Mouse (Mus musculus): ENCODE measurements around the gene D630045J12Rik. TPM values are rescaled to one million over a fixed set of nuclear protein-coding genes. Genes with fewer than 3 reads are reported as not detected.

Gene D630045J12Rik
- polyA plus RNA-seq, 1 experiment from 2014 or later = 2.4 TPM

DNA sequence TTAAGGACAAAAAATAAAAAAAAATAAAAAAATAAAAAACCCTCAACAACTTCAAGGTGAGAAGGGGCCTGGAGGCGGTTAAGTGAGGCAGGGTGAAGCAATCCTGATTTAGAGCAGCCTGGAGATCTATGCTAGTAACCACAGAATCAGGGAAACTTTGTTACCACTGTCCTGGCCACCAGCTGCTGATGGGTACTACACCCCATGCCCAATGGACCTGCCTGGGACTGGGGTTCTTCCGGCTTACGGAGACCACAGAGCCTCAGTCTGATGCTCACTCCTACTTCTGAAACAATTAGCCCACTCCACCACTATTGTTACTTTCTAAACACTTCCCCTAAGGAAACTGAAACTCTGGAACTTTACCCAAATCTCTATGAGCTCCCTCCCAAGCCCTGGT lies 9.0 kb downstream of the D630045J12Rik start:
- Histone ChIP-seq H3K9ac (ENCODE audit: low read length) (no peak overlapping the region), H3K27me3 (ENCODE audit: control insufficient read depth, insufficient read depth, low read length) (no peaks in the 10 kb centered on the region), H3K4me2 (ENCODE audit: low read depth, low read length) (no peak overlapping the region), H3K4me1 (ENCODE audit: control insufficient read depth, insufficient read depth, low read length) (peaks cover 8% of the 10 kb centered on the region; the same call in 1 of the 2 replicates), H3K36me3 (ENCODE audit: control insufficient read depth, insufficient read depth, low read length) (no peaks in the 10 kb centered on the region), H3K4me3 (replicated peaks; ENCODE audit: low read length) (no peak overlapping the region), H3K27ac (ENCODE audit: low read length) (no peak overlapping the region), H3K9me3 (replicated peaks; ENCODE audit: control insufficient read depth, low read length) (no peaks in the 10 kb centered on the region)
- WGBS = 75% methylated on average over 3 of the region's 3 CpGs
- no peak for ATAC-seq (ENCODE audit: insufficient read depth, low FRiP score)

DNA sequence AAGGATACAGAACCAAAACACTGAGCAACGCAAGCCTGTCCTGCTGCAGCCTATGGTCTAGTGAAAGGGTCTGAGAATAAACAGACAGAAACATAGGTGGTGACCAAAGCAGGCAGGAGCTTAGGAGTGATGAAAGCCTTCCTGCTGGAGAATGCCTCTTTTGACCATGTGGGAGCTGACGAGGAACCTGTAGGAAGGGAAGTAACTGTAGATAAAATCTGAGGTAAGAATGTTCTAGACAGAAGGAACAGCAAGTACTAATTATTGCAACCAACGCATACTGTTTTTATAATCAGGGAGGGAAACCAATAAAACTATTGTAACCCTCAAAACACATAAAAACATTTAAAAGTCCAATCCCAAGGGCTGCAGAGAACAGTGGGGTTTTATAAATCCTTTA lies 9.6 kb downstream of the D630045J12Rik start:
- Histone ChIP-seq H3K4me3 (replicated peaks; ENCODE audit: low read length) (no peak overlapping the region), H3K9ac (ENCODE audit: low read length) (no peak overlapping the region), H3K36me3 (ENCODE audit: control insufficient read depth, insufficient read depth, low read length) (no peaks in the 10 kb centered on the region), H3K9me3 (replicated peaks; ENCODE audit: control insufficient read depth, low read length) (no peaks in the 10 kb centered on the region), H3K27me3 (ENCODE audit: control insufficient read depth, insufficient read depth, low read length) (no peaks in the 10 kb centered on the region), H3K4me2 (ENCODE audit: low read depth, low read length) (no peak overlapping the region), H3K4me1 (ENCODE audit: control insufficient read depth, insufficient read depth, low read length) (peaks cover 8% of the 10 kb centered on the region; the same call in 1 of the 2 replicates), H3K27ac (ENCODE audit: low read length) (no peak overlapping the region)
- 65% methylated on average over 3 of the region's 3 CpGs for WGBS
- ATAC-seq (ENCODE audit: insufficient read depth, low FRiP score) = no peak

DNA sequence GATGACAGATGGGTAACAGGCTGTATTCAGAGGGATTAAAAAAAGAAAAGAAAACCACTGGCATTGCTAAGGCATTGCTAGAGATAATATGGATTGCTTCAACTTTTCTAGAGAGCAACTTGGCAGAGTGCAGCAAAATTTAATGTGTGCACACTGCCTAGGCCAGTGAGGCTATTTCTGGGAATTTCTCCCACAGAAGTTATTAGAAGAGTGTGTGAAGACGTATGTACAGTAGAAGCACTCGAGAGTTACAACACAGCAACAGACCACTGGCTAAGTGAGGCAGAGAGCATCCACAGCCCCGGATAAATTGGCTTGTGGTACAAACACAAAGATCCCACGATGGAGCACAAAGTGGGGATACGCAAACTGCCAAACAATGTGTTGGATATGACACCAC lies 11.0 kb downstream of the D630045J12Rik start:
- H3K27me3 ChIP-seq (ENCODE audit: control insufficient read depth, insufficient read depth, low read length) = no peaks in the 10 kb centered on the region
- H3K36me3 ChIP-seq (ENCODE audit: control insufficient read depth, insufficient read depth, low read length) = no peaks in the 10 kb centered on the region
- H3K9me3 ChIP-seq (replicated peaks; ENCODE audit: control insufficient read depth, low read length) = no peaks in the 10 kb centered on the region
- no peak overlapping the region for H3K27ac ChIP-seq (ENCODE audit: low read length)
- no peak overlapping the region for H3K4me2 ChIP-seq (ENCODE audit: low read depth, low read length)
- H3K4me3 ChIP-seq (replicated peaks; ENCODE audit: low read length) = no peak overlapping the region
- peaks cover 8% of the 10 kb centered on the region; the same call in 1 of the 2 replicates for H3K4me1 ChIP-seq (ENCODE audit: control insufficient read depth, insufficient read depth, low read length)
- H3K9ac ChIP-seq (ENCODE audit: low read length) = no peak overlapping the region
- 67% methylated on average over 5 of the region's 5 CpGs for WGBS
- ATAC-seq (ENCODE audit: insufficient read depth, low FRiP score) = no peak

DNA sequence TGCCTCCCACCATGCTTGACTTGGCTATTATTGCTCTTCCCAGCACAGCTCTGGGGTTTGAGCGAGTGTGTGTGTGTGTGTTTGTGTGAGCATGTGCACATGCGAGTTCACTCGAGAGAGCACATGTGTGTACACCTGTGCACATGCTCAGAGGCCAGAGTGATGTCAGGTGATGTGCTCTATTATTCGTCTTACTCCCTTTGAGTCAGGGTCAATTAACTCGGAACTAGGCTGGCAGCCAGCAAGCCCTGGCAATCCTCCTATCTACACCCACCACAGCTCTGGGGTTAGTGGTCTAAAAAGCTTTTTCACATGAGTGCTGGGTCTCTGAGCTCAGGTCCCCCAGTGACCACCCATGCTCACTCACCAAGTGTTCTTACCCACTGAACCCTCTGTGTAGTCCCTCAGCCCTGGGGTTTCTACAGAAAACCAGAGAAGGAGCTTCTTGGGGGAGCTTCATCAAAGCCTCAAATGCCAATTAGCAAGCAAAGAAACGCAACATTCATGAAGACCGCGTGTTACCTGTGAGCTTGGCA lies 11.4 kb downstream of the D630045J12Rik start:
- H3K9ac ChIP-seq (ENCODE audit: low read length) = no peak overlapping the region
- H3K4me1 ChIP-seq (ENCODE audit: control insufficient read depth, insufficient read depth, low read length) = peaks cover 8% of the 10 kb centered on the region; the same call in 1 of the 2 replicates
- no peak overlapping the region for H3K4me3 ChIP-seq (replicated peaks; ENCODE audit: low read length)
- no peak overlapping the region for H3K4me2 ChIP-seq (ENCODE audit: low read depth, low read length)
- WGBS = 75% methylated on average over 8 of the region's 8 CpGs
- no peaks in the 10 kb centered on the region for H3K27me3 ChIP-seq (ENCODE audit: control insufficient read depth, insufficient read depth, low read length)
- H3K27ac ChIP-seq (ENCODE audit: low read length) = no peak overlapping the region
- ATAC-seq (ENCODE audit: insufficient read depth, low FRiP score) = no peak
- H3K36me3 ChIP-seq (ENCODE audit: control insufficient read depth, insufficient read depth, low read length) = no peaks in the 10 kb centered on the region
- H3K9me3 ChIP-seq (replicated peaks; ENCODE audit: control insufficient read depth, low read length) = no peaks in the 10 kb centered on the region

DNA sequence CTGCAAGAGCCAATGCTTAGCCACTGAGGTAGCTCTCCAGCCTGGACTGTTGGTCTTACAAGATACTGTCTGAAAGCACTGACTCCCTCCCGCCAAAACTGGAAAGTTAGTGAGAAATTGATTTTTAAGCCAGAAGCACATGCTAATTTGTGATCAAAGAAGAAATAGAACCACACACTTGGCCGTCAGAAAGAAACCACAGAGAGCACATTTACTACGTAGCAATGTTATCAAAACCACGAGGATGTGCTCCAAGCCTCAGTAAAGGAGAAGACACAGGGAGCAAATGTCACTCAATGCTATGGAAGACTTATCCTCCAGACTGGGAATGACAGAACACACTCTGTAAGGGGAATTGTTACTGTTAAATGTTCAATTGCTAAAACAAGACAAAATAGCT lies 12.3 kb downstream of the D630045J12Rik start:
- Histone ChIP-seq H3K4me3 (replicated peaks; ENCODE audit: low read length) (no peak overlapping the region), H3K4me1 (ENCODE audit: control insufficient read depth, insufficient read depth, low read length) (peaks cover 8% of the 10 kb centered on the region; the same call in 1 of the 2 replicates), H3K36me3 (ENCODE audit: control insufficient read depth, insufficient read depth, low read length) (no peaks in the 10 kb centered on the region), H3K27ac (ENCODE audit: low read length) (no peak overlapping the region), H3K9ac (ENCODE audit: low read length) (no peak overlapping the region), H3K4me2 (ENCODE audit: low read depth, low read length) (no peak overlapping the region), H3K9me3 (replicated peaks; ENCODE audit: control insufficient read depth, low read length) (no peaks in the 10 kb centered on the region), H3K27me3 (ENCODE audit: control insufficient read depth, insufficient read depth, low read length) (no peaks in the 10 kb centered on the region)
- WGBS = 89% methylated on average over 4 of the region's 4 CpGs
- ATAC-seq (ENCODE audit: insufficient read depth, low FRiP score) = no peak

DNA sequence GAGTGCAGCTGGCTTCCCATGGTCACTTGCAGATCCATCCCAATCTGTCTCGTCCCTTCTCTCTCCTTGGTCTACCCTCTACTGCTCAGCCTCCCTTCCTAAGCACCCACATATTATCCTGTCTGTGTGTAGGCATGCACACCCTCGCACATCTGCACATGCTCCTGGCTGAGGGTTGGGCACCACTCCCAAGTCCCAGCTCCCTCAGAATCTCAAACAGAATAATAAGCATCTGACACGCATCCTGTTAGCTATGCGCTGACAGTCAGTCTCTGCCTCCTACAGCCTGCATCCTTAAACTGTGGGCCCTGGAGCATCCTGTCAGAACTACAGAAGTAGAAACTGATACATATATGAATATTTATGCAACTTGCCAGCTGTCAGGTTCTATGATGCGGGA lies 13.2 kb downstream of the D630045J12Rik start:
- Histone ChIP-seq H3K9ac (ENCODE audit: low read length) (no peak overlapping the region), H3K4me2 (ENCODE audit: low read depth, low read length) (no peak overlapping the region), H3K36me3 (ENCODE audit: control insufficient read depth, insufficient read depth, low read length) (no peaks in the 10 kb centered on the region), H3K27me3 (ENCODE audit: control insufficient read depth, insufficient read depth, low read length) (no peaks in the 10 kb centered on the region), H3K9me3 (replicated peaks; ENCODE audit: control insufficient read depth, low read length) (no peaks in the 10 kb centered on the region), H3K4me1 (ENCODE audit: control insufficient read depth, insufficient read depth, low read length) (peaks cover 8% of the 10 kb centered on the region; the same call in 1 of the 2 replicates), H3K27ac (ENCODE audit: low read length) (no peak overlapping the region), H3K4me3 (replicated peaks; ENCODE audit: low read length) (no peak overlapping the region)
- ATAC-seq (ENCODE audit: insufficient read depth, low FRiP score) = no peak
- 73% methylated on average over 5 of the region's 5 CpGs for WGBS

DNA sequence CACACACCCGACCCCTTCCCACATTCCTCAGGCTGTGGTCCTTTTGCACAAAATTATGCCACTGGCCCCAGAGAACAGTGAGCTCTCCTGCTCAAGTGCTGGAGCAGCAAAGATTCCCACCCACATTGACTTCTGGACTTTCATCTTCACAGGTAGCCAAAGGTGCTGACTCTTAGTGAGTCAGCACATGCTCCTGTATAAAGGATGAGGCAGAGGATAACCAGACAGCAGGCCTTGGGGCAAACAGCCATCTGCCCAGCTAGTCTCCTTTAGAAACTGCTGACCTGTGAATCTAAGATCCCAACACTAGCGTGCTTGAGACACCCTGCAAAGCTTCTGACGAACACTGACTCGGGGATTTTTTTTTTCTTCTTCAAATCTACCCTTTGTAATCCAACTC lies 15.4 kb downstream of the D630045J12Rik start:
- H3K4me1 ChIP-seq (ENCODE audit: control insufficient read depth, insufficient read depth, low read length) = peaks cover 6% of the 10 kb centered on the region; the same call in 1 of the 2 replicates
- ATAC-seq (ENCODE audit: insufficient read depth, low FRiP score) = no peak
- no peaks in the 10 kb centered on the region for H3K27me3 ChIP-seq (ENCODE audit: control insufficient read depth, insufficient read depth, low read length)
- H3K27ac ChIP-seq (ENCODE audit: low read length) = no peak overlapping the region
- no peaks in the 10 kb centered on the region for H3K36me3 ChIP-seq (ENCODE audit: control insufficient read depth, insufficient read depth, low read length)
- no peaks in the 10 kb centered on the region for H3K9me3 ChIP-seq (replicated peaks; ENCODE audit: control insufficient read depth, low read length)
- H3K9ac ChIP-seq (ENCODE audit: low read length) = no peak overlapping the region
- no peak overlapping the region for H3K4me2 ChIP-seq (ENCODE audit: low read depth, low read length)
- WGBS = 61% methylated on average over 4 of the region's 4 CpGs
- H3K4me3 ChIP-seq (replicated peaks; ENCODE audit: low read length) = no peak overlapping the region

DNA sequence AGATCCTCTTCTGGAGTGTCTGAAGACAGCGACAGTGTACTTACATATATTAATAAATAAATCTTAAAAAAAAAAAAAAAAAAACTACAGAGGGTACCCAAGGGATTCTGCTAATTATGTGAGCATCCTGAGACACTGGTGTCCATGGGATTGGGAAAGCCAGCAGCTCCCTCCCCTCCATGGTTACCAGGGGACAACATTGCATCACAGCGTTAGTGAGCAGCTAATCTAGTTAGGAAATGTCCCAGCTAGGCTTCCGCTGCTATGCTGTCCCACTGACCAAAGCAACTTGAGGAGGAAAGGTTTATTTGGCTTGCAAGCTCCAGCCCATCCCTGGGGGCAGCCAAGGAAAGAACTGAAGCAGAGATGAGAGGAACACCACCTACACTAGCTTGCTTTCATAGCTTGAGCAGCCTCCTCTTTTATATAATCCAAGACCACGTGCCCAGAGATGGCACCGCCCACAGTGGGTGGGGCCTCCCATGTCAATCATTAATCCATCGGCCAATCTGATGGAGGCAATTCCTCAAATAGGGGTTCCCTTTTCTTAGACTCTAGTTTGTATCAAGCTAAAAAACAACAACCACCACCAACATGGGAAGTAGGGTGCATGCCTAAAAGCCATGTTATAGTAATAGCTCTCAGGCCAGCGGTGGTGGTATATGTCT lies 17.7 kb downstream of the D630045J12Rik start:
- Histone ChIP-seq H3K9me3 (replicated peaks; ENCODE audit: control insufficient read depth, low read length) (no peaks in the 10 kb centered on the region), H3K4me3 (replicated peaks; ENCODE audit: low read length) (no peak overlapping the region), H3K4me2 (ENCODE audit: low read depth, low read length) (no peak overlapping the region), H3K9ac (ENCODE audit: low read length) (no peak overlapping the region), H3K4me1 (ENCODE audit: control insufficient read depth, insufficient read depth, low read length) (peaks cover 9% of the 10 kb centered on the region; the same call in 1 of the 2 replicates), H3K27ac (ENCODE audit: low read length) (no peak overlapping the region), H3K36me3 (ENCODE audit: control insufficient read depth, insufficient read depth, low read length) (no peaks in the 10 kb centered on the region), H3K27me3 (ENCODE audit: control insufficient read depth, insufficient read depth, low read length) (no peaks in the 10 kb centered on the region)
- no peak for ATAC-seq (ENCODE audit: insufficient read depth, low FRiP score)
- WGBS = 80% methylated on average over 7 of the region's 7 CpGs

DNA sequence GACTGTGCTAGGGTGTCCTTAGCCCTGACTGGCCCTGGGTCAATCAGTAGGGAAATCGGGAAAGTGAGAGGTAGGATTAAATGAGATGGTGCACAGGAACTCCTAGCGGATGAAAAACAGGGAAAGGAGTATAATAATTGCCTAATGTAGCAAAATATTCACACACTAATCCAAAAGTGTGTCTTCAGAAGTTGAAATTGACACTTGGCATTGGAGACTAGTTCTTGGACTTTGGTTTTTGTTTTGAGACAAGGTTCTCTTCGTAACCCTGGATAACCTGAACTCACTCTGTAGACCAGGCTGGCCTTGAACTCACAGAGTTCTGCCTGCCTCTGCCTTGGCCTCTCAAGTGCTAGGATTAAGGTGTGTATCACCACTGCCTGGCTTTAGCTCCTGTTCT lies 20.0 kb downstream of the D630045J12Rik start:
- H3K36me3 ChIP-seq (ENCODE audit: control insufficient read depth, insufficient read depth, low read length) = no peaks in the 10 kb centered on the region; the same call in 1 of the 2 replicates
- 92% methylated on average over 3 of the region's 3 CpGs for WGBS
- H3K4me3 ChIP-seq (replicated peaks; ENCODE audit: low read length) = no peak overlapping the region
- H3K27ac ChIP-seq (ENCODE audit: low read length) = no peak overlapping the region
- no peaks in the 10 kb centered on the region for H3K27me3 ChIP-seq (ENCODE audit: control insufficient read depth, insufficient read depth, low read length)
- H3K9me3 ChIP-seq (replicated peaks; ENCODE audit: control insufficient read depth, low read length) = no peaks in the 10 kb centered on the region
- peaks cover 9% of the 10 kb centered on the region; the same call in 1 of the 2 replicates for H3K4me1 ChIP-seq (ENCODE audit: control insufficient read depth, insufficient read depth, low read length)
- no peak overlapping the region for H3K4me2 ChIP-seq (ENCODE audit: low read depth, low read length)
- H3K9ac ChIP-seq (ENCODE audit: low read length) = no peak overlapping the region
- ATAC-seq (ENCODE audit: insufficient read depth, low FRiP score) = no peak
